Mouse (Mus musculus) gastrocnemius, adult 2 months (tissue): ENCODE measurements around the gene Rapsn. TPM values are rescaled to one million over a fixed set of nuclear protein-coding genes. Genes with fewer than 3 reads are reported as not detected.

Experiments used
- DNase-seq: peaks from one replicate; pipeline ENCODE4 v3.0.0; 2022
- H3K27ac ChIP-seq: fragments of 200-600 bp; 2 replicates; pipeline ENCODE4 v1.8.1; 2022; ENCODE audit warnings: mild to moderate bottlenecking
- H3K4me3 ChIP-seq: fragments of 200-600 bp; 2 replicates; pipeline ENCODE4 v1.8.1; 2022; ENCODE audit warnings: mild to moderate bottlenecking, moderate library complexity
- CTCF ChIP-seq: fragments of 200-600 bp; IDR thresholded peaks from 2 replicates; pipeline ENCODE4 v1.8.1; 2022; ENCODE audit warnings: antibody characterized with exemption, mild to moderate bottlenecking, moderate library complexity
- intact Hi-C: fragments of 180-260 bp; cut with DNase I; formaldehyde crosslinking; loops from one replicate; pipeline ENCODE4 v1.15.1; 2025
- total RNA-seq, 2 experiments: library from RNA; stranded (reverse); gene quantifications; 2 replicates each; pipeline ENCODE4 v1.2.3; 2021

The Rapsn gene
- total RNA-seq, 2 experiments from 2014 or later = 28.3 to 30.2 TPM

DNA sequence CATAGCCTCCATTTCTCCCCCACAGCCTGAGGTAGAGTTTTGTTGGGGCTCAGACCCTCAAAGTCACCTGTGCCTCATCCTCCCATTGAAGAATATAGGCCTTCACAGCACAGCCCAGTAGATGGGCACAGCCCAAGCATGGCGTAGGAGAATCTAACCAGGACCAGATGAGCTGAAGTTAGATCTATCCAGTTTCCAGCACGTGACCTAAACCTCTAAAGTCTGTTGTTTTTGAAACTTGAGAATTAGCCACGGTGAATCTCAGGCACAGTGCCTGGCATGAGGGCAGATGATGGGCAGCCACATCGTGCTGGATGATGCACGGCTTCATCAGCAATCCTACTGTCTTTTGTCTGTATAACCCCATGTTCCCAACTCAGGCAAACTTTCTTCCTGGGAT, 23.0 kb downstream of the Rapsn start:
- intact Hi-C loops = no loop called here
- no peak for DNase-seq
- H3K27ac ChIP-seq = no peak overlapping the region
- TF ChIP-seq CTCF = no peak
- H3K4me3 ChIP-seq = no peak overlapping the region

DNA sequence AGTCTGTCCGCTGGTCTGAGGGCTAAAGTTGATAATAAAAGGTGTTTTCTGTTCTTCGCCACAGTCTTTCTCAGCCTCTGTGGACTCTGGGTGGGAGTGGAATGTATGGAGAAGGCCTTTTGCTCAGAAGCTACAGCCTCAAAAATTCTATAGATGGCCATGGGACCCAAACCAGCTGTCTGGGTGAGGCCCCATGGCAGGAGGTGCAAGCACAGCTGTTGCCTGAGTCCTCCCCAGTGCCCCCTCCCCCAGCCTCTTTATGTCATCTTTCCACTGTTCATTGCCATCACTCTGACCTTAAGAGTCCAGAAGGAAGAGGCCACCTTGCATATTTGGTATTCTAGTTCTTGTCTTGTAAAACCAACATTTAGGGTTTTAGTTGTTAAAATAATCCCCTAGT, 24.0 kb downstream of the Rapsn start:
- Histone ChIP-seq H3K4me3 (no peak overlapping the region), H3K27ac (no peak overlapping the region)
- no peak for TF ChIP-seq CTCF
- no peak for DNase-seq
- intact Hi-C loops = no loop called here

DNA sequence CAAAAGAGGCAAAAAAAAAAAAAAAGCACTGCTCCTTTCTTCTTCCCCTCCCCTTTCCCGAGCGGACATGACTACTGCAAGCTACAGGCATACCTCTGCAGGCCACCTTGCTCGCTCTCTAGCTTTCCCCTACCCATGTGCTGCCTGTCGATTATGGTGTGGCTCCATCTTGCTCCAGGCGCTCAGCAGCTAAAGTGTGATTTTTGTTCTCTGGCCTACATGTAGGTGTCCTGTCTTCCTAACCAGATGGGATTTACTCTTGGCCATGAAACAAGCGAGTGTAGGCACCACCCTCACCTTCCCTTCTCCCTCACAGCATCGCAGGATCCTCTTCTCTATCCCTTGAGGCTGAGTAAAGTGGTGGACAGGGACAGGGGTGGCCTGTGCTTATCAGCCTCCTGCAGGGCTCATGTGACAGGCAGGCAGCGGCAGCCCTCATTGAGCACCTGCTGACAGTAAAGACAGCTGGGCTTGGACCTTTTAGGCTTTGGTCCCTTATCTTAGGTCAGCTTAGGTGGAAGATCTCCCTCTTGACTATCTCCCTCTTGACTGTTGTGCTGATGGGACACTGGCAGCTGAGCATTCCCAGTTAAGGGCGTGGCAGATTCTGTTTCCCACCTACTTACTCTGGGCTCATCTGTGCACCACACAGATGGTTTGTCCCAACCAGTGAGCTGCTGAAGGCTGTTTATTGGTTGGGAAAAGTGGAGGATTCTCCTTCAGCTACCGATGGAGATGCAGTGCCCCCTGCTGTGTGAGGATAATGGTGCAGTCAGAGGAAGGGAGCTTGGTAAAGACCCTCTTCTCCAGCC, 25.3 kb downstream of the Rapsn start:
- intact Hi-C loops = loop anchor here (2.0 kb wide), 1 partner anchor 194 kb away; no protein-coding TSS in a partner anchor
- TF ChIP-seq CTCF = peak; percentile 75
- DNase-seq = peak; percentile 60
- Histone ChIP-seq H3K4me3 (no peak overlapping the region), H3K27ac (peak overlapping the region; percentile 72)

DNA sequence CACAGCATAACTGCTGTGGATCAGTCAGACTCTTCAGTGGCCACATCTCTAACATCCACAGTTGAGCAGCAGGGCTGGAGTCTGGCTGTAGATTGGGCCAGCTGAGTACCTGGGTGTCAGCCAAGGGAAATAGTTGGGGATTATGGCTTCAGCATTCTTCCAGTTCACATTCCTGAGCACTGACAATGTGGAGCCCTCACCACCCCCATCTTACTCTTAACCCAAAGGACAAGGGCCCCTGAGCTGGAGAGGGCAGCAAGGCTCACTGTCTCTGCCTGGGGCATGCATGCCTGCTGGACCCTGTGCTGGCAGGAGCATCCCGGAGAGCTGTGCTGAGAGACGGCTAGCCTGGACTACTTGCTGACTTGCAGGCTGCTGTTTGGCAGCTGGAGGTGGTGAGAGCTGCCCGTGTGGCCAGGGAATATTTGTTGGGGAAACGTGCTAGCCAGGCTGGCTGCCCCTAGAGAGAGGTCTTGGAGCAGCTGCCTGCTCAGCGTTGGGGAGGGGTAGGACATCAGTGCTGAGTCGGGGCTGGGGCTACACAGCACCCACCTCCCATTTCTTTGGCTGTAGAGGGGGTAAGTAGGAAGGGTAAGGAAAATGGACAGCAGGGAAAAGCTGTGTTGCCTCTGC, 26.5 kb downstream of the Rapsn start:
- Histone ChIP-seq H3K4me3 (no peak overlapping the region), H3K27ac (peak overlapping the region; percentile 72)
- intact Hi-C loops = loop anchor here (2.0 kb wide), 1 partner anchor 195 kb away; no protein-coding TSS in a partner anchor
- TF ChIP-seq CTCF = no peak
- DNase-seq = peak; percentile 63

DNA sequence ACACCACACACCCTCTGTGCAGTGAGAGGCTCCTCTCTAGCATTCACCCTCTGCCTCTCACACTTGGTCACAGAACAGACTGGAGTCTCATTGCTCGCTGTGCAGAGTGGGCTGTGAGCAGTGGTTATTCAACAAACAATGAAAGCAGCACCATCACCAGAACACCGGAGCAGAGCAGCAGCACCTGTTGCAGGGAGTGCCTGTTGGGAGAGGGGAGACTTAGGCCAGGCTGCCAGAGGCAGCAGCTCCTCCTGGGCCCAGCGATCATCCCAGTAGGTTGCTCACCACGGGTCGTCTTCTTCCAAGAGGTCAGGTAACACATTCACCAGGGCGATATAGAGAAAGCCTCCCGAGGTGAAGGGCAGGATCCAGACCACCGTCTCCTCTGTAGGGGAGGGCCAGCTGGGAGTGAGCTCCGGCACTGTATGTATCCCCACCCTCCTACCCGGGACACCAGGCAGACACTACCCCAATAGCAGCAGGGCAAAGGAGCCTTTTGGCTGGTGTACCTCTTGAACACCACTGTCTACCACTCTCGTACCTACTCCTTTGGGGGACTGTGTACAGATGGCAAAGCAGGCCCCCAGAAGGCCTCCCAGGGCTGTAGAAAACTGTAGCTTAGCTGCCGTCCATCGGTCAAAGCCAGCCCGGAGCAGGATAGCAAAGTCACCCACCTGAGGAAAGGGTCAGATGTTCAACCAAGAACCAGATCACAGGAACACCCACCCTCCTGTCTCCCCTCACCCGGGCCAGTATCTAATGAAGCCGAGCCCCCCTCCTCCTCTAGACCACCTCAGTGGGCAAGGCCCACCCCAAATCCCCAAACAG, 27.6 kb downstream of the Rapsn start:
- intact Hi-C loops = no loop called here

DNA sequence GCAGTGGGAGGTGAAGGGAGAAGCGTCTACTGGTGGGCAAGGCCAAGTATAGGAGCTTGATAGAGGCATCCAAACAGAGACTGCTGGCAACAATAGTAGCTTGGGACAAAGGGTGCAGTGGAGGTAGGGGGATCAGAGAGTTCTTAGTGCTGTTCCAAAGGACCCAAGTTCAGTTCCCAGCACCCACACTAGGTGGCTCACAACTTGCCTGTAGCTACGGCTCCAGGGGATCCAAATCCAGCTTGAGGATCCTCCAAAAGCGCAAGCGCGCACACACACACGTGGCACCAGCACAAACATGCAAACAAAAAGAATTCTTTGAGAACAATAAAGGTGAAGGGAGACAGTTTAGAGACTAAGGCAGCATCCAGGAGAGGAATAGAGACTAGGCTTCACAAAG, 28.8 kb downstream of the Rapsn start:
- Histone ChIP-seq H3K27ac (no peak overlapping the region), H3K4me3 (no peak overlapping the region)
- TF ChIP-seq CTCF = no peak
- intact Hi-C loops = no loop called here
- DNase-seq = no peak

More for the DNA sequence above, 27.6 kb downstream of the Rapsn start:
- Histone ChIP-seq H3K4me3 (no peak overlapping the region), H3K27ac (peak overlapping the region; percentile 72)
- no peak for DNase-seq
- TF ChIP-seq CTCF = no peak

DNA sequence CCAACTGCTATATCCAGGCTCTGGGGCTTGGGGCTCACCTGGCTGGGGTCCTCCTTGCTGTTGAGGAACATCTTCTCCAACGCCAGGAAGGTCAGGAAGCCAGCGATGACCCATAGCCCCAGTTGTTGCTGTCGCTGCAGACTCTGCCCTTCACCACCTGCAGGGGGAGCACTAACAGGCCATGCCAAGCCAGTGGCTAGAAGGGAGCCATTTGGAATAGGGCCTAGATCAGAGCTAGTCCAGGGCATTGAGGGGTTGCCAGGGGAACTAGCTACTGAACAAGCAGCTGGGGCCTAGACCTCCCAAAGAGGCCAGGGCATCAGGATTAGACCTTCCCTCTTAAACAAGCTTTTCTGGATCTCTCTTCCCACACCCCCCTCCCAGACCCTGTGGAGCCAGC, 30.1 kb downstream of the Rapsn start:
- H3K27ac ChIP-seq = peak overlapping the region; percentile 16; the same call in 1 of the 2 replicates
- intact Hi-C loops = no loop called here

DNA sequence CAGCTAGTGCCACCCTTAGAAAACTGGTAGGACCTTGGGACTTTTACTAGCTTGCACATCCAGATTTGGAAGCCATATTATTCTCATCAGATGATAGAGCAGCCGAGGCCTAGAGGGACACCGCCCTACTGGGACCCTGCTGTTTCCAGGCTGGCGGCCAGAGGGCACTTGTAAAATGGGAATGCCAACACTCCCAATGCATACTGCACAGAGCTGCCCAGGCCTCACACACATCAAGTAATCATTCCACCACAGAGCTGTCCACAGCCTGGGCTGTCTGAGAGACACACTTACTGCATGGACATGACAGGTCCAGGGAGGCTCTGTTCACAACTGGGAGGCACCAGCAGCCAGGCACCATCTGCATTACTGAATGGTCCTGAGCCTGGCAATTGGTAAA, 31.0 kb downstream of the Rapsn start:
- TF ChIP-seq CTCF = no peak
- no peak for DNase-seq
- intact Hi-C loops = no loop called here
- no peak overlapping the region for H3K27ac ChIP-seq
- H3K4me3 ChIP-seq = no peak overlapping the region

More for the DNA sequence above, 30.1 kb downstream of the Rapsn start:
- H3K4me3 ChIP-seq = no peak overlapping the region
- TF ChIP-seq CTCF = peak; percentile 83
- peak; percentile 79 for DNase-seq

DNA sequence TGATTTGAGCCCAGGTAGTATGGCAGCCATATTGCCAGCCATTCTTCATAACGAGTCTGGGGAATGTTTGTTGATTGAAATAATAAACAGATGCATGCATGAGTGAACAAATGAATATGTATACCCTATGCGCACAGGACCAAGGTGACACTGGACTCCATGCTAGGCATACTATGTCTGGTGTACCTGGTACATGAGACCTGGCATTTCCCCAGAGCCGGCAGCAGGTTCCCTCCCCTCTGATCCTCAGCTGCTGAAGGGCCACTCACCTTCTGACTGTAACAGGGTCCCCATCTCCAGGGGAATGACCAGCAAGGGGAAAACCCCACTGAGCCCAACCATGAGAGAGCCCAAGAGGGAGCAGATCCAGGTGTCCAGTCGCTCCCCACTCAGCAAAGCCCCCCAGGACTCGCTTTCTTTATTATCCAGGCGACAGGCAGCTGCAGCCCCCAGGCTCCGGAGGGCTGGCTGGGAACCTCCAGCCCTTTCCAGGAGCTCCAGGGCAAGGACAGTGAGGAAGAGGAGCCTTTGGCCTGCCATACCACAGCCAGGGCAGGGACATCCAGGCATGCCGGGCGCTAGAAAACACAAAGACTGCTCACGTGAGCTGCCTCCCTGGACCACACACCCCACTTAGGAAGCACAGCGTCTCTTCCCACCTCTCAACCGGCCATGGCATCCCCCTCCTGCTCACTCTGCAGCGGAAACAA, 32.9 kb downstream of the Rapsn start:
- H3K4me3 ChIP-seq = peak overlapping the region; percentile 86
- DNase-seq = no peak
- intact Hi-C loops = no loop called here
- TF ChIP-seq CTCF = no peak
- peak overlapping the region; percentile 95 for H3K27ac ChIP-seq

DNA sequence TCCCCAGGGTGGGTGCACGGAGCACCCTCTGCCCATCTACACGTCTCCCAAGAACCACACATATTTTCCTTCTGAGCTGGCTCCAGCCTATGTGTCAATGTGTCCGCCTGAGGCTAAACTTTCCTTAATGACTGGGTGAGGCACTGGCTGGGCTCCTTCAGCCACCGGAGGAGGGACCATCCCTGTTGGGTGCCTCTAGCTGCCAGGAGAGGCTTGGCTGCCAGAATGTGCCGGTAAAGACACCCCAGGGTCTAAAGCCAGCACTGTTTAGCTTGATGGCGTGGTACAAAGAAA, 33.4 kb downstream of the Rapsn start:
- DNase-seq = peak; percentile 50
- Histone ChIP-seq H3K4me3 (peak overlapping the region; percentile 86), H3K27ac (peak overlapping the region; percentile 95)
- intact Hi-C loops = no loop called here
- TF ChIP-seq CTCF = no peak

DNA sequence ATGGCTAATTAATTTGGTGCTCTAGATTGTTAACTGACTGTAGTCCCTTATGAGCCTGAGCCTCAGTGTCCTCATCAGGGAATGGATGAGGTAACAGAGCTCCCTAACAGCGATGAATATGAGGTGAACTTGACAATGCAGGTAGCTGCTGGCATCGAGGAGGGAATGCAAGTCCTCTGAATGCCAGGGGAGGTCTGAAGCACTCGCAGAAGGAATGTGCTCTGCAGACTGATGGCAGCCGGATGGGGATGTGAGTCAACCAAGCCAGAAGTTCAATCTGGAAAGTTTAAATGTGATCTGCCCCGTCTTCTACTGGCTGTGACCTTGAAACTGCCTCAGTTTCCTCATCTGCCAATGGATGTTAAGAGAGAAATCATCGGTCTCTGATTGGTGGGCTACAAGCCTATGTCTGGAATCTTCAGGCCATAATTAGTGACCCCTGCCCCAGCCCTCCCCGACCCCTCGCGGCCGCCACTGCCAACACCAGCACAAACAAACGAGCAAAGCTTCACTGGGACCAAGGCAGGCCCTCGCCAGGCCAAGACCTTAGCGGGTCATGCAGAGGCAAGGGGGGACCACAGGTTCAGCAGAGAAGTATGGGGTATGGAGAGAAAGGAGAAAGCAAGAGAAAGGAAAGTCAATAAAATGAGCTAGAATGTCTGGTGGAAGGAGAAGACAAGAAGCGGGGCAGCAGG, 34.0 kb downstream of the Rapsn start:
- no peak for TF ChIP-seq CTCF
- DNase-seq = peak; percentile 46
- Histone ChIP-seq H3K4me3 (peak overlapping the region; percentile 86), H3K27ac (peak overlapping the region; percentile 95)
- intact Hi-C loops = no loop called here
